Mouse (Mus musculus) splenic B cell, adult 2 months (primary cell): Measurements from ENCODE around the gene Tsga10.
"Not testable (repeated sequence)": the region's sequence is repeated elsewhere in the genome, so short reads cannot be mapped to it uniquely, and the experiment has no call there.

Experiments used
- DNase-seq: peaks from one replicate; pipeline ENCODE4 v3.0.0-alpha.2; 2011; ENCODE audit warnings: low read depth, low spot score
- H3K27me3 ChIP-seq: 2 replicates; pipeline ENCODE4 v1.6.1; 2012; ENCODE audit warnings: mild to moderate bottlenecking, low read length, moderate library complexity, mixed read lengths; ENCODE audit not compliant: control insufficient read depth, poor library complexity, insufficient read depth, severe bottlenecking
- H3K36me3 ChIP-seq: 2 replicates; pipeline ENCODE4 v1.6.1; 2012; ENCODE audit warnings: mild to moderate bottlenecking, low read length, moderate library complexity, mixed read lengths; ENCODE audit not compliant: control insufficient read depth, poor library complexity, insufficient read depth, severe bottlenecking

Tsga10 gene

GRCm38 (mm10) chr1:37871704-37872103 lies 5.5 kb upstream of the Tsga10 start, which contains the start of gene Lipt1:
Gene Lipt1 (plus strand): TSS chr1:37871738.
- H3K27me3 ChIP-seq = no peaks in the 10 kb centered on the region
- peaks cover 1% of the 10 kb centered on the region; the same call in 1 of the 2 replicates for H3K36me3 ChIP-seq
- no peak for DNase-seq

- H3K36me3 ChIP-seq = no peaks in the 10 kb centered on the region
- no peak for DNase-seq
- H3K27me3 ChIP-seq = no peaks in the 10 kb centered on the region
Observed at GRCm38 (mm10) chr1:37869362-37869761, 3.1 kb upstream of the Tsga10 start.

GRCm38 (mm10) chr1:37868640-37869039 lies 2.4 kb upstream of the Tsga10 start:
- no peaks in the 10 kb centered on the region for H3K36me3 ChIP-seq
- DNase-seq = no peak
- no peaks in the 10 kb centered on the region for H3K27me3 ChIP-seq

- no peaks in the 10 kb centered on the region for H3K36me3 ChIP-seq
- no peaks in the 10 kb centered on the region for H3K27me3 ChIP-seq
- DNase-seq = no peak
Observed at GRCm38 (mm10) chr1:37867684-37868322, 1.6 kb upstream of the Tsga10 start.

GRCm38 (mm10) chr1:37867056-37867455 lies 827 bp upstream of the Tsga10 start:
- Histone ChIP-seq H3K27me3 (no peaks in the 10 kb centered on the region), H3K36me3 (no peaks in the 10 kb centered on the region; the same call in 1 of the 2 replicates)
- DNase-seq = peak; percentile 66

- Histone ChIP-seq H3K27me3 (no peaks in the 10 kb centered on the region), H3K36me3 (no peaks in the 10 kb centered on the region; the same call in 1 of the 2 replicates)
- DNase-seq = no peak
Observed at GRCm38 (mm10) chr1:37865401-37866215, 621 bp downstream of the Tsga10 start.

GRCm38 (mm10) chr1:37864511-37865400 lies 1.5 kb downstream of the Tsga10 start:
- peak; percentile 100 for DNase-seq
- no peaks in the 10 kb centered on the region; the same call in 1 of the 2 replicates for H3K36me3 ChIP-seq

GRCm38 (mm10) chr1:37850696-37851095 lies 15.5 kb downstream of the Tsga10 start:
- no peaks in the 10 kb centered on the region for H3K36me3 ChIP-seq
- DNase-seq = no peak
- H3K27me3 ChIP-seq = no peaks in the 10 kb centered on the region

More at GRCm38 (mm10) chr1:37864511-37865400, 1.5 kb downstream of the Tsga10 start:
- H3K27me3 ChIP-seq = no peaks in the 10 kb centered on the region

GRCm38 (mm10) chr1:37846878-37847277 lies 19.4 kb downstream of the Tsga10 start:
- DNase-seq = no peak

GRCm38 (mm10) chr1:37831681-37832080 lies 34.5 kb downstream of the Tsga10 start:
- Histone ChIP-seq H3K36me3 (0 out of 2 replicates have a peak, but pooled peaks cover 2% of the 10 kb centered on the region), H3K27me3 (no peaks in the 10 kb centered on the region)
- DNase-seq = no peak

More at GRCm38 (mm10) chr1:37846878-37847277, 19.4 kb downstream of the Tsga10 start:
- Histone ChIP-seq H3K27me3 (no peaks in the 10 kb centered on the region), H3K36me3 (no peaks in the 10 kb centered on the region)

- not testable (repeated sequence) for H3K27me3 ChIP-seq, H3K36me3 ChIP-seq, DNase-seq
Observed at GRCm38 (mm10) chr1:37802291-37802690, 63.9 kb downstream of the Tsga10 start.

GRCm38 (mm10) chr1:37800298-37800697 lies 65.9 kb downstream of the Tsga10 start:
- Histone ChIP-seq H3K27me3 (no peaks in the 10 kb centered on the region), H3K36me3 (no peaks in the 10 kb centered on the region)
- no peak for DNase-seq

GRCm38 (mm10) chr1:37799505-37799904 lies 66.7 kb downstream of the Tsga10 start:
- H3K36me3 ChIP-seq = no peaks in the 10 kb centered on the region
- DNase-seq = no peak
- H3K27me3 ChIP-seq = no peaks in the 10 kb centered on the region

- no peak for DNase-seq
- no peaks in the 10 kb centered on the region for H3K27me3 ChIP-seq
- no peaks in the 10 kb centered on the region for H3K36me3 ChIP-seq
Observed at GRCm38 (mm10) chr1:37759407-37759806, 106.8 kb downstream of the Tsga10 start.
